Mouse (Mus musculus): Measurements from ENCODE around the gene Haus3.

Gene Haus3

GRCm38 (mm10) chr5:34139751-34140150 lies 29.6 kb downstream of the Haus3 start:
- Histone ChIP-seq H3K27me3 (ENCODE audit: insufficient read depth, low read length) (no peaks in the 10 kb centered on the region), H3K4me3 (replicated peaks; ENCODE audit: low read length) (no peak overlapping the region), H3K4me1 (replicated peaks; ENCODE audit: low read depth, low read length) (no peaks in the 10 kb centered on the region), H3K36me3 (ENCODE audit: insufficient read depth, low read length) (no peaks in the 10 kb centered on the region), H3K9me3 (ENCODE audit: low read length) (0 out of 2 replicates have a peak, but pooled peaks cover 4% of the 10 kb centered on the region)
- TF ChIP-seq POU5F1 (IDR thresholded peaks at IDR 0.05; ENCODE audit: borderline replicate concordance, low read length) (no peak), CTCF (conservative IDR thresholded peaks at IDR 0.05; ENCODE audit: low read length) (peak; percentile 33)

- H3K4me1 ChIP-seq (replicated peaks; ENCODE audit: low read depth, low read length): peaks cover 6% of the 10 kb centered on the region; the same call in 1 of the 2 replicates
- TF ChIP-seq CTCF (conservative IDR thresholded peaks at IDR 0.05; ENCODE audit: low read length) (no peak; the same call in 1 of the 2 replicates), POU5F1 (IDR thresholded peaks at IDR 0.05; ENCODE audit: borderline replicate concordance, low read length) (no peak), NANOG (IDR thresholded peaks at IDR 0.05; ENCODE audit: borderline replicate concordance, low read length) (no peak)
- H3K9me3 ChIP-seq (ENCODE audit: low read length): no peaks in the 10 kb centered on the region
- no peak overlapping the region for H3K4me3 ChIP-seq (replicated peaks; ENCODE audit: low read length)
- no peaks in the 10 kb centered on the region for H3K27me3 ChIP-seq (ENCODE audit: insufficient read depth, low read length)
- no peaks in the 10 kb centered on the region for H3K36me3 ChIP-seq (ENCODE audit: insufficient read depth, low read length)
Observed at GRCm38 (mm10) chr5:34132731-34133130, 36.6 kb downstream of the Haus3 start.

GRCm38 (mm10) chr5:34124131-34124530 lies 45.2 kb downstream of the Haus3 start:
- Histone ChIP-seq H3K4me3 (replicated peaks; ENCODE audit: low read length) (no peak overlapping the region), H3K27me3 (ENCODE audit: insufficient read depth, low read length) (0 out of 2 replicates have a peak, but pooled peaks cover 3% of the 10 kb centered on the region), H3K4me1 (replicated peaks; ENCODE audit: low read depth, low read length) (peaks cover 5% of the 10 kb centered on the region), H3K9me3 (ENCODE audit: low read length) (no peaks in the 10 kb centered on the region), H3K36me3 (ENCODE audit: insufficient read depth, low read length) (no peaks in the 10 kb centered on the region)
- TF ChIP-seq NANOG (IDR thresholded peaks at IDR 0.05; ENCODE audit: borderline replicate concordance, low read length) (no peak), POU5F1 (IDR thresholded peaks at IDR 0.05; ENCODE audit: borderline replicate concordance, low read length) (no peak), CTCF (conservative IDR thresholded peaks at IDR 0.05; ENCODE audit: low read length) (no peak)

GRCm38 (mm10) chr5:34119121-34119856 lies 50.0 kb downstream of the Haus3 start:
- no peaks in the 10 kb centered on the region for H3K9me3 ChIP-seq (ENCODE audit: low read length)
- H3K27me3 ChIP-seq (ENCODE audit: insufficient read depth, low read length): peaks cover 2% of the 10 kb centered on the region; the same call in 1 of the 2 replicates
- H3K4me1 ChIP-seq (replicated peaks; ENCODE audit: low read depth, low read length): peaks cover 2% of the 10 kb centered on the region
- H3K36me3 ChIP-seq (ENCODE audit: insufficient read depth, low read length): no peaks in the 10 kb centered on the region
- no peak overlapping the region for H3K4me3 ChIP-seq (replicated peaks; ENCODE audit: low read length)
- TF ChIP-seq CTCF (conservative IDR thresholded peaks at IDR 0.05; ENCODE audit: low read length) (no peak), NANOG (IDR thresholded peaks at IDR 0.05; ENCODE audit: borderline replicate concordance, low read length) (no peak), POU5F1 (IDR thresholded peaks at IDR 0.05; ENCODE audit: borderline replicate concordance, low read length) (no peak)

- H3K4me1 ChIP-seq (replicated peaks; ENCODE audit: low read depth, low read length): no peaks in the 10 kb centered on the region
- no peak for TF ChIP-seq POU5F1 (IDR thresholded peaks at IDR 0.05; ENCODE audit: borderline replicate concordance, low read length)
- no peak for TF ChIP-seq NANOG (IDR thresholded peaks at IDR 0.05; ENCODE audit: borderline replicate concordance, low read length)
- TF ChIP-seq CTCF (conservative IDR thresholded peaks at IDR 0.05; ENCODE audit: low read length): no peak
- H3K9me3 ChIP-seq (ENCODE audit: low read length): no peaks in the 10 kb centered on the region
- H3K27me3 ChIP-seq (ENCODE audit: insufficient read depth, low read length): 0 out of 2 replicates have a peak, but pooled peaks cover 5% of the 10 kb centered on the region
- H3K4me3 ChIP-seq (replicated peaks; ENCODE audit: low read length): no peak overlapping the region
- no peaks in the 10 kb centered on the region for H3K36me3 ChIP-seq (ENCODE audit: insufficient read depth, low read length)
Observed at GRCm38 (mm10) chr5:34105681-34106080, 63.6 kb downstream of the Haus3 start.

Data from E14TG2a.4 (cell line).